Mouse (Mus musculus): ENCODE results near the gene Tulp4.
"Not testable (repeated sequence)": the region's sequence is repeated elsewhere in the genome, so short reads cannot be mapped to it uniquely, and the experiment has no call there.

Gene Tulp4

GRCm38 (mm10) chr17:6187183-6187582 lies 80.9 kb downstream of the Tulp4 start:
- no peak for DNase-seq (ENCODE audit: low spot score in 2 of 2)

DNA sequence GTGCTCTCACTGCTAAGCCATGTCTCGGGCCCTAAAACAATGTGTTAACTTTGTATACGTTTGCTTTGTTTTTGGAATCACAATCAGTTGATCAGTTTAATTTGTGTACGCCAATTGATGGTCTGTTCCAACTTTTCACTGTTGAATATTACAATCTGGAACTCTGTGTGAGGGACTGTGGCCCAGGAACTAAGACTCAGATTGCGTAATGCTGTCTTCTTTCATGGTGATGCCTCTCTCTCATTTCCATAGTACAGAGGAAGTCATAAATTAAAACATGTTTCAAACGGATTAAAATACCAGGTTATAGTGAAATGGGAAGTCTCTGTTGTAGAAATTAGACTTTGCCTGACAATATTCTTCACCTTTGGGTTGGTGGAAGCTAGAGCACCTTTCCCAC lies 83.0 kb downstream of the Tulp4 start:
- no peak for DNase-seq (ENCODE audit: low spot score in 2 of 2)

DNA sequence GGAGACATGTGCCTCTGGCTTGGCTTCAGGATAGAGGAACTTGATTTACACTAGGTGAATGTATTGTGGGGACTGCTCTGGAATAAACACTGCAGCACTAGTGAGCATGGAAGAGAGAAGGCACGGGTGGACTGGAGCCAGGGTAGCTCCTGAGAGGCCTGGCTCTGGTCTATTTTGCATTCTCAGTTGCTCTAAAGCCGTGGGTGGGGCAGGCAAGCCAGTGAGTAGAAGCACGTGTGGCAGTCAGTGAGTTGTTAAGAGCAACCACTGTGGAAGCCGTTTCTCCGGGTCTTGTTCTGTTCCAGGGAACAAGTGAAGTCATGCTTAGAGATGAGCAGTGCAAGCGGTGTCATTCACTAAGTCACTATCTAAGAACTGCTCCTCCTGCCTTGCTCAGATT lies 86.0 kb downstream of the Tulp4 start:
- DNase-seq (ENCODE audit: low spot score in 2 of 2): no peak

DNA sequence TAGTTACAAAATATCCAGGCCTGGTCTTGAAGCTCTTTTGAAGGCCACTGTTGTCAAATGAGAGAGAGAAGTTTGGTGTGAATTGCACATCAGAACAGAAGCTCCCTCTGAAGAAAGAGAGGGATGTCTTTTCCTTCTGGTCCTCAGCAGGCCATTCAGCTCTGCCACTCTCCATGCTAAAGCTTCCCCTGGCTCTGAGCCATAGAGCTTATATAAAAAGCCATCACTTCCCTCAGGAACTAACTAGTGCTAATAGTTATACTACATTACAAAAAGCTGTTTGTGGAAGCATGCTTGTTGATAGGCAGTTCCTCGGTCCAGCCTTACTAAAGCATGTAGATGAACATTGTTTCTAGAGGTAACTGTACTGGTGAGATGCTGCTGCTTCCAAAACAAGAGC lies 89.2 kb downstream of the Tulp4 start:
- no peak for DNase-seq (ENCODE audit: low spot score in 2 of 2)

DNA sequence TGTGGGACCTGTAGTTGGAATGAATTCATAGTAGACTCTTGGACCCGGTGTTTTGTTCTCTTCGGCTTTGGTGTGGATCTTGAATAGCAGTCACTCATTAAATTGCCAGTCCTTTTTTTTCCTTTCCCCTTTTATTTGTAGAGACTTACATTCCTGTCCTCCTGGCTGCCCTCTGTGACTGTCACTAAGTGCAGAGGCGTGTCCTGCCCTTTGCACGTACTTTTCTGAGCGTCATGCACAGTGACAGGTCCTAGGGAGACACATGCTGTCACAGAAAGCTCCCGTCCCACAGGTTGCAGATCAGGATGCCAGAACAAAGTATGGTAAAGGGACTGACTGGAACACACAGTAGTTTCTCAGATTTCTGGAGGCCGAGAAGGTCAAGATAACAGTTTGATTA lies 91.3 kb downstream of the Tulp4 start:
- DNase-seq (ENCODE audit: low spot score in 2 of 2): no peak

DNA sequence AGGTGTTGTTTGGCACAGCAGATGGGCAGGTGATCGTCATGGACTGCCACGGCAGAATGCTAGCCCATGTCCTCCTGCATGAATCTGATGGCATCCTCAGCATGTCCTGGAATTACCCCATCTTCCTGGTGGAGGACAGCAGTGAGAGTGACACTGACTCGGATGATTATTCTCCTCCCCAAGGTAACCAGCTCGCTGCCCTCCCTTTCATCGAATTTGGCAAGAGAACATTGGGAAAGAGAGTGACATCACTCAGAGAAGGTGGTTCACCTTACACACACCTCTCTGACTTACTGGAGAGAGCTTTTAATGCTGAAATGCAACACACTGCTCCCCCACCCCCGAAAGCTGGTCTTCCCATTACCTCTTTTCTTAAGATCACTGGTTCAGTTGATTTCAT lies 92.4 kb downstream of the Tulp4 start:
- no peak for DNase-seq (ENCODE audit: low spot score in 2 of 2)

DNA sequence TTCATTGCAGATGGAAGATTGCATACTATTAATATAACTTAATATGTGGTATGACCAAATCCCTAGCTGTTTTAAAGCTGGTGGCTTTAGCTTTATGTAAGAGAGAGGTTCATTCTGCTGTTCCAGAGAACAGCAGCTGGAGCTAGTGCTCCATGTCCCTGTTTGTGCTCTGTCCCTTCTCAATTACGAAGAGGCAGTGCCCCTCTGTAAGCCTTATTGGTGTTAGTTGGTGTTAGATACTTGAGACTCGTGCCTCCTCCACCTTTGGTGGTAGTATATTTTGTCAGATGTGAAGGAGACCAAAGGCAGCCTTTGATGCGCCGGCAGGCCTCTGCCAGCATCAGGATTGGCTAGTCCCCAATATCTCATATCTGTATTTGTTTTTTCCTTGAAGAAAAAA lies 92.9 kb downstream of the Tulp4 start:
- DNase-seq (ENCODE audit: low spot score in 2 of 2): no peak

GRCm38 (mm10) chr17:6201522-6202250 lies 95.4 kb downstream of the Tulp4 start:
- no peak for DNase-seq (ENCODE audit: low spot score in 2 of 2)

DNA sequence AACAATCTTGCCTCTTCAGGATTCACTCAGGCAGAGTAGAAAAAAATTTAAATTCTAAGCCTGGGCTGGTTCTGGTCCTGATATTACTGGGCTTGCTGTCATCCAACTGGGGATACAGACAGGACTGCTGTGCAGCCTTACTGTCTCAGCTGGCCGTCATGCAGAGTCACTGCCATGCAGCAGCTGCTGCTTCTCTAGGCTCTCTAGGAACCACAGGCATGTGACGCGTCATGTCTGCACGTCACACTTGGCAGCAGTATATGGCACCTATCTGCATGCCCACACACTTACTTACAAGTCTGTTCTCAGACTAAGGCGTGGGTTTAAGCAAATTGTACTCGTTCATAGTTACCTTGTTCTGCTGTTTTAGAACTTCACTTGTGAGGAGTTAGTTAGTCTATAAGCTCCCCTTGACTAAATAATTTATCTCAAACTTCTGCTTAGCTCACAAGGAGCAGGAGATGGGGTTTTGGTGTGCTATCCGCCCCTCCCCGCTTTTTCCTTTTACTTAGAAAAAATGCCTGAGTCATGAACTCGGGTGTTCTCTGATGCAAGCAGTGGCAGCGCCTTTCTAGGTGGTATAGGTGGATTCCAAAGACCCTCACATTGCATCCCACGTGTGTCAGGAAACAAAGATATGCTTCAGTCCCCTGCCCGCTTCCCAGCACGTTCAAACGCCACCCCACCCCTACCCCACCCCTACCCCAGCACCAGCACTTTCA lies 96.3 kb downstream of the Tulp4 start:
- DNase-seq (ENCODE audit: low spot score in 2 of 2): peak in 1 of 2 experiments; percentile 70

- no peak for DNase-seq (ENCODE audit: low spot score in 2 of 2)
Observed at GRCm38 (mm10) chr17:6203126-6203525, 96.9 kb downstream of the Tulp4 start.

DNA sequence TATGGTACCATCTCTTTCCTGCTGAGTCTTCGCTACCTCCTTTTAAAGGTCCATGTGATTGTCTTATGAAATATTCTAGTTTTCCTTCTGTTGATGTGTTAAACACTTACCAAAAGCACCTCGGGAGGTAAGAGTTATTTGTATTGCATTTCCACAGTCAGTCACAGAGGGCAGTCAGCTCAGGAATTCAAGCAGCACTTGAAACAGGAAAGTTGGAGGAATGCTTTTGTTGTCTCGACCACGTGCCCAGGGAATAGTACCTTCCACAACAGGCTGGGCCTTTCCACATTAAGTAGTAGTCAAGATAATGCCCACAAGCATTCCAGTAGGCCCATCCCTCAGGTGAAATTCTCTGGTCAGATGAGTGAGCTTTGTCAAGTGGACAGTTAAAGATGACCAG lies 97.6 kb downstream of the Tulp4 start:
- no peak for DNase-seq (ENCODE audit: low spot score in 2 of 2)

GRCm38 (mm10) chr17:6211721-6212120 lies 105.5 kb downstream of the Tulp4 start:
- no peak for DNase-seq (ENCODE audit: low spot score in 2 of 2)

GRCm38 (mm10) chr17:6215640-6216039 lies 109.4 kb downstream of the Tulp4 start:
- no peak for DNase-seq (ENCODE audit: low spot score in 2 of 2)

- DNase-seq (ENCODE audit: low spot score in 2 of 2): peak in 1 of 2 experiments; percentile 0
Observed at GRCm38 (mm10) chr17:6216514-6216913, 110.3 kb downstream of the Tulp4 start.

- not testable (repeated sequence) for DNase-seq (ENCODE audit: low spot score in 2 of 2)
Observed at GRCm38 (mm10) chr17:6232633-6233032, 126.4 kb downstream of the Tulp4 start.

- DNase-seq (ENCODE audit: low spot score in 2 of 2): not testable (repeated sequence)
Observed at GRCm38 (mm10) chr17:6251298-6251697, 145.1 kb downstream of the Tulp4 start.

DNA sequence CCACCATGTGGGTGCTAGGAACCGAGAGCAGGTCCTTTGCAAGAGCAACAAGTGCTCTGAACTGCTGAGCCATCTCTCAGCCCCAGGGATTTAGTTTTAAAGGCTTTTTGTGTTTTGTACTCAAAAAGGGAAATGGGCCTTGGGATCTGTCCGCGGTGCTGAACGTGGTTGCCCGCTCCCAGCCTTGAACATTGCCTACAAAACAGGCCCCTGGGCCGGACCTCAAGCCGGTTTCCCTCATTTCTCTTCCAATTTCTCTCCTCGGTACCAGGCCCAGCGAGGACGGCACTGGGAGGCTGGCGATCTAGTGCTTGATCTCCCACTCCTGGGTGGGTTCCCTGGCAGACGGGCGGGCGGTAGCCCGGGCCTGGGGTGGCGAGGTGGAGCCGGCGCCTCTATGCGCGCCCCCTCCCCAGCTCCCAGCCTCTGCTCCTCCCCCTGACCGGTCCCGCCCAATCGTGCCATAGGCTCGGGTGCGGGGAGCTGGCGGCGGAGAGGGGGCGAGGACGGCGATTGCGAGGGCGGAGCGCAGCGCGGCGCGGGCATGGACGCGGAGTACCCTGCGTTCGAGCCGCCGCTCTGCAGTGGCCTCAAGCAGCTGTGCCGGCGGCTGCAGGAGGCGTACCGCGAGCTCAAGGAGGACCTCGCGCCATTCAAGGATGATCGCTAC lies 150.3 kb downstream of the Tulp4 start, which contains the start of gene Tmem181a:
Gene Tmem181a, plus strand, starts transcription at position 461 of the 670 bp plus-strand sequence.
- not testable (repeated sequence) for DNase-seq (ENCODE audit: low spot score in 2 of 2)

DNA sequence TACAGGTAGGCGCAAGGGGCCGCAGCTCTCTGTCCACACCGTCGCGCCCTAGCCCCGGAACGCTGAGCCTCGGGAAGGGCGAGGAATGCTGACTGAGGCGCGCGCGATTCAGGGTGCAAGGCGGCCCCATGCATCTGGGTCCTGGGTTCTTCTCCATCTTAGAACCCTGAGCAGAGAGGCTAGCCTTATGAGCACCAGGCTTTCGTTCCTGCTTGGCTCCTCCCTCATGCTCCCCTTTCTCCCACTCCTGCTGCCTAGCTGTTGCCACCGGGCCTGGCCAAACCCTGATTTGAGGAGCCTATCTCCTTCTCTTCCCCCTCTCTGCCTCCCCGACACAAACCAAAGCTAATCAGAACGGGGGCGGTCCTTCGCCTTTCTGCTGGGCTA lies 150.8 kb downstream of the Tulp4 start:
- DNase-seq (ENCODE audit: low spot score in 2 of 2): peak; percentile 70 to 87

- DNase-seq (ENCODE audit: low spot score in 2 of 2): not testable (repeated sequence)
Observed at GRCm38 (mm10) chr17:6269876-6270831, 163.9 kb downstream of the Tulp4 start.

DNA sequence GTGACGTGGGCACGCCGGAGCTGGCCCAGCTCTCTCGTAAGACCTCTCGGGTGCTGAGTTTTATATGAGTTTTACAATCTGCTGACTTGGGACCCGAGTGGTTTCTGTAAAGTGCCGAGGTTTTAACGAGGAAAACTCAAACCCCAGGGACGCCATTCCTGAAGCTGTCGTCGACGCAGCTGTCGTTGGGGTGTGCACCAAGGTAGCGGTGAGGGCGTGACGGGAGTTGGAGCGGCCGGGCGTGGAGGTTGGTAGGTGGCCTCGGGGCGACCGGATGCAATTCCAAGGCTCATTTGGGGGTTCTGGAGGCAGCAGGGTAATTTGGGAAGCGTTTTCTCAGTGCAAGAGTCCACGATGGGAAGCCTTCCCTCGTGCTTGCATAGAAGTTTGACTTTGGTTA lies 164.6 kb downstream of the Tulp4 start:
- DNase-seq (ENCODE audit: low spot score in 2 of 2): not testable (repeated sequence)

GRCm38 (mm10) chr17:6271970-6272369 lies 165.7 kb downstream of the Tulp4 start:
- DNase-seq (ENCODE audit: low spot score in 2 of 2): not testable (repeated sequence)

Measured in left cerebral cortex, adult 9 months (tissue).